Mouse (Mus musculus): ENCODE data around the gene Ifnk. TPM values are rescaled to one million over a fixed set of nuclear protein-coding genes. Genes with fewer than 3 reads are reported as not detected.

The Ifnk gene
- polyA plus RNA-seq, 1 experiment: not detected

DNA sequence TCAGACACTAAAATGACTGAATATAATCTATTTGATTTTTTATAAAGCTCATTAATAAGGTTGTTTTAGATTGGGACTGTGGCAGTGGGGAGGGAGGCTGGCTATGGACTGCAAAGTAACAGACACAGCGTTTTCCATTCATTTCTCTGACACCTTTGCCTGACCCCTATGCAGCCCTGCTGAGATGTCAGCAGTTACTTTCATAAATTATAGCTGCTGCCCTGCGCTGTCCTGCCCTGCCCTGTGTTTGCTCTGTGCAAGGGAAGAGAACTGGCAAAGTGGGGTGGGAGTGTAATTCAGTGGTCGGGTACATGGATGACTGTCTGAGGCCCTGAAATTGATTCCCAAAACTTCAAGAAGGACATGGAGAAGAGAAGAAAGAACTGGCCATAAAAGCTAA is 2.2 kb downstream of the Ifnk start:
- no peak for TF ChIP-seq POLR2A (IDR thresholded peaks at IDR 0.05; ENCODE audit: low read depth, low read length)
- no peak for TF ChIP-seq CTCF (IDR thresholded peaks at IDR 0.05; ENCODE audit: extremely low read depth, insufficient read length, insufficient replicate concordance, low read depth, low read length)
- H3K27me3 ChIP-seq (ENCODE audit: control insufficient read depth, insufficient read depth, low read length): no peaks in the 10 kb centered on the region
- no peaks in the 10 kb centered on the region for H3K36me3 ChIP-seq (ENCODE audit: control insufficient read depth, insufficient read depth, low read length)
- H3K4me3 ChIP-seq (ENCODE audit: low read depth, low read length): no peak overlapping the region
- H3K4me1 ChIP-seq (ENCODE audit: control insufficient read depth, insufficient read depth, insufficient read length, low read length): no peaks in the 10 kb centered on the region
- no peak overlapping the region for H3K27ac ChIP-seq (ENCODE audit: insufficient read depth, low read depth, low read length)
- 45% methylated on average over 3 of the region's 3 CpGs for WGBS

DNA sequence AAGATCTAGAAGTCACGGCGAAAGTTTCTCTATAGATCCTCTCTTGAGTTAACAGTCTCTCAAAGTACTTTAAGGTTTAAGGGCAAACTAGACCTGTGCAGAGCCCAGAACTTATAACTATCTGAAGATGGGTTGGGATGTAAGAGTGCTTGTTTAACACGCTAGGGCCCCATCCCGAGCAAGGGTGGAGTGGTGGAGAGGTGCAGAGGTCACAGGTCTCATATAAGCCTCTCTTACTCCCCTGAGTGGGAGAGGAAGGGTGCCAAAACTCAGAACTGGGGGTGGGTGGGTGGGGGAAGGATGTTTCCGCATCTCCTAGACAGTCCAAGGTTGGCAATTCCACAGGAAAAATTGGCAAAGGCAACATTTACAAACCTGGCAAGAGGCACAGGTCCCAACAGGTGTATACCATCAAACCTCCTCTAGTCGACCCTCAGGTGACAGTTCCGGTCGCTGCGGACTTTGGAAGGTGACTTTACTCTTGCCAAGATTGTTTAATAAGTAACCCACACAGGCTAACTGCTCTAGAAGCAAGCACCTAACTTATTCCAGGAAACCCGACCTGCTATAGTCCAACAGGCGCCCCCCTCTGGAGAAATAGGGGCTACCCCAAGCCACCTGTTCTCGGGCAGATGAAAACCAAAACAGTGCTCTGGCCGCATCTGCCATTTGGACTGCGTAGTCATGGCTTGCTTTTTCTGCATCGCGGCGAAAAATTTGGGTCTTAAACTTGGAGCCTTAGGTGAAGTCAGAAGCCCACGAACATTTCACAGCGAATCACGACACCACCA is 3.5 kb downstream of the Ifnk start:
- peak; percentile 62; the same call in 1 of the 2 replicates for TF ChIP-seq CTCF (IDR thresholded peaks at IDR 0.05; ENCODE audit: extremely low read depth, insufficient read length, insufficient replicate concordance, low read depth, low read length)
- TF ChIP-seq POLR2A (IDR thresholded peaks at IDR 0.05; ENCODE audit: low read depth, low read length): no peak

DNA sequence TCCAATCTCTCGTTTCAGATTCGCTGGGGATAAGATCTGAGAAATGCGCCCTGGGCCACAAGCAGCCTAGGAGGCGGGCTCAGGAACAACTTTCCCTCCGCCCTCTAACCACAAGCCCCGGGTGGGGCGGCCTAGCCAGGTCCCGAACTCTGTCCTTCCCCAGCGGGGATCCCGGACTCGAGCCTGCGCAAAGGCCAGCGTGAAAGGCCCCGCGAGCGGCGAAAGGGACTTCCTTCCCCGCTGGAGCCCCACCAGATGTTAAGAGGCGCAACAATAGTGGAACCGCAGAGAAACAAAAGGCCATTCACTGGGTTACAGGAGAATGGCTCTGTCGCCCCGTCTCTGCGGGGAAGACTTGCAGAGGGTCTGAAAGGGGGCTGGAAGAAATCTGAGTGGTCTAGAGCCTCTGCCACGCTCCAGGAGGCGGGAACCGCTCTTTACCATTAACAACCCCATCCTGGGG is 4.3 kb downstream of the Ifnk start:
- TF ChIP-seq CTCF (IDR thresholded peaks at IDR 0.05; ENCODE audit: extremely low read depth, insufficient read length, insufficient replicate concordance, low read depth, low read length) (no peak), POLR2A (IDR thresholded peaks at IDR 0.05; ENCODE audit: low read depth, low read length) (peak; percentile 72; the same call in 1 of the 2 replicates)
- Histone ChIP-seq H3K27me3 (ENCODE audit: control insufficient read depth, insufficient read depth, low read length) (no peaks in the 10 kb centered on the region), H3K36me3 (ENCODE audit: control insufficient read depth, insufficient read depth, low read length) (no peaks in the 10 kb centered on the region), H3K4me1 (ENCODE audit: control insufficient read depth, insufficient read depth, insufficient read length, low read length) (peaks cover 2% of the 10 kb centered on the region; the same call in 1 of the 2 replicates), H3K27ac (ENCODE audit: insufficient read depth, low read depth, low read length) (peak overlapping the region; percentile 90), H3K4me3 (ENCODE audit: low read depth, low read length) (peak overlapping the region; percentile 95)
- WGBS: under 1% methylated on average over 26 of the region's 26 CpGs

More for the DNA sequence above, 3.5 kb downstream of the Ifnk start:
- Histone ChIP-seq H3K36me3 (ENCODE audit: control insufficient read depth, insufficient read depth, low read length) (no peaks in the 10 kb centered on the region), H3K27ac (ENCODE audit: insufficient read depth, low read depth, low read length) (peak overlapping the region; percentile 90), H3K4me1 (ENCODE audit: control insufficient read depth, insufficient read depth, insufficient read length, low read length) (peaks cover 2% of the 10 kb centered on the region; the same call in 1 of the 2 replicates), H3K4me3 (ENCODE audit: low read depth, low read length) (peak overlapping the region; percentile 95), H3K27me3 (ENCODE audit: control insufficient read depth, insufficient read depth, low read length) (no peaks in the 10 kb centered on the region)
- WGBS: 10% methylated on average over 20 of the region's 20 CpGs

DNA sequence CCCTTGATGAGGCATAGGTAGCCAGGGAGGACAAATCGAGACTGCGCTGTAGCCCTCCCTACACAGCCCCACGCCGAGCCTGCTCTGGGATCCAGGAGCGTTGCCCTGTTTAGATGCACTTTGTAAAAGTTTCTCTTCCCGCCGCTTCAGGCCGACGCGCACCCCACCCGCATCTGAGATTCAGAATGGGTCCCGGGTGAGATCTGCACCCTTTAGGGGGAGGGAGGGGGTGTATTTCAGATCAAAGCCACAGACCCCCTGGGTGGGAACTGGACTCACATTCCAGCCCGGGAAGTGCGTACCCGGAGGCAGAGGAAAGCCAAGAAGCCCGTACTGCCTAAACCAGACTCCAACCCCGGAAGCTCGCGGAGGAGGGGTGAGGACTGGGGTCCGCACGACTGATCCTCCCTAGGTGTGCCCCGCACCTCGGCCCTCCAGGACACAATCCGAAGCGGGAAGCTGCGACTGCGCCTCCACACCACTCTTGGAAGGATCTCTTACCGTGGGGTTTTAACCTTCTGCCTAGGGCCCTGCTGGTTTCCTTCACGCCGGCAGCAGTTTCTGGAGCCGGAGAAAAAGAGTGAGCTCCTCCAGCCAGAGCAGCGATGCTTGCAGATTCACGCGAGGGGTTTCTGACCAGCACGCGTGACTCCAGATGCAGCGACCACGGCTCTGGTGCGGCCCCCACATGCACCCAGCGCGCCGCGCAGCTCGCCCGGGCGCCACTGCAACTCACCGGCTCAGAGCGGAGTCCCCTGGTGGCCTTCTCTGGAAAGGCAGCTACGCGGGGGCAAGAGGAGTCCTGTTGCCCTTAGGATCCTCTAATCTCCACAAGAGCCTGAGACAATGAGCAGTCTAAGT is 5.1 kb downstream of the Ifnk start, which contains the start of gene Mob3b:
Gene Mob3b (minus strand): TSS at position 734 of the 861 bp plus-strand sequence.
- peaks cover 2% of the 10 kb centered on the region; the same call in 1 of the 2 replicates for H3K4me1 ChIP-seq (ENCODE audit: control insufficient read depth, insufficient read depth, insufficient read length, low read length)
- H3K36me3 ChIP-seq (ENCODE audit: control insufficient read depth, insufficient read depth, low read length): no peaks in the 10 kb centered on the region
- H3K27me3 ChIP-seq (ENCODE audit: control insufficient read depth, insufficient read depth, low read length): no peaks in the 10 kb centered on the region
- WGBS: under 1% methylated on average over 50 of the region's 50 CpGs
- peak; percentile 9; the same call in 1 of the 2 replicates for TF ChIP-seq POLR2A (IDR thresholded peaks at IDR 0.05; ENCODE audit: low read depth, low read length)
- TF ChIP-seq CTCF (IDR thresholded peaks at IDR 0.05; ENCODE audit: extremely low read depth, insufficient read length, insufficient replicate concordance, low read depth, low read length): peak; percentile 82
- H3K27ac ChIP-seq (ENCODE audit: insufficient read depth, low read depth, low read length): peak within 1 kb of the TSS; percentile 90
- peak within 1 kb of the TSS; percentile 95 for H3K4me3 ChIP-seq (ENCODE audit: low read depth, low read length)

- 65% methylated on average over 11 of the region's 11 CpGs for WGBS
- TF ChIP-seq CTCF (IDR thresholded peaks at IDR 0.05; ENCODE audit: extremely low read depth, insufficient read length, insufficient replicate concordance, low read depth, low read length) (no peak), POLR2A (IDR thresholded peaks at IDR 0.05; ENCODE audit: low read depth, low read length) (no peak)
- H3K27me3 ChIP-seq (ENCODE audit: control insufficient read depth, insufficient read depth, low read length): no peaks in the 10 kb centered on the region
- no peak overlapping the region for H3K4me3 ChIP-seq (ENCODE audit: low read depth, low read length)
- H3K36me3 ChIP-seq (ENCODE audit: control insufficient read depth, insufficient read depth, low read length): no peaks in the 10 kb centered on the region
- peaks cover 2% of the 10 kb centered on the region; the same call in 1 of the 2 replicates for H3K4me1 ChIP-seq (ENCODE audit: control insufficient read depth, insufficient read depth, insufficient read length, low read length)
- no peak overlapping the region for H3K27ac ChIP-seq (ENCODE audit: insufficient read depth, low read depth, low read length)
Observed at GRCm38 (mm10) chr4:35157815-35158214, 6.0 kb downstream of the Ifnk start.

DNA sequence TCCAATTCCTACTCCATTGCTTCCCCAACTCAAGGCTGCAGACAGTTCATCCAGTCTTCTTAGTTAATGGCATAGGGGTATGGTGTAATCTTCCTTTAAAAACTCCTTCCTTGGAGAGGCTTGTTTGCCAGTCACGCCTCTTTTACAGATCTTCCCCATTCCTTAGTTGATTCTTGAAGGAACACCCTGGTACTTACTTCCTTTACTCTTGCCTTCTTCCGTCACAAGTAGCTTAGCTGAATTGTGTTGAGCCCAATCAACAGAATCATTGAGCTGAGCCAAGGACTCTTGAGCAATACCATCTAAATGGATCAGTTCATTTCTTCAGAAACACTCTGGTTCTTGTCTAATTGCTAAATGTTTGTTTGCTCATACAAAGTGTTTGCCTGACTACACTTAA is 13.4 kb downstream of the Ifnk start:
- no peak for TF ChIP-seq POLR2A (IDR thresholded peaks at IDR 0.05; ENCODE audit: low read depth, low read length)
- no peak for TF ChIP-seq CTCF (IDR thresholded peaks at IDR 0.05; ENCODE audit: extremely low read depth, insufficient read length, insufficient replicate concordance, low read depth, low read length)
- H3K27me3 ChIP-seq (ENCODE audit: control insufficient read depth, insufficient read depth, low read length): no peaks in the 10 kb centered on the region
- H3K4me1 ChIP-seq (ENCODE audit: control insufficient read depth, insufficient read depth, insufficient read length, low read length): peaks cover 3% of the 10 kb centered on the region; the same call in 1 of the 2 replicates
- no peaks in the 10 kb centered on the region for H3K36me3 ChIP-seq (ENCODE audit: control insufficient read depth, insufficient read depth, low read length)
- H3K27ac ChIP-seq (ENCODE audit: insufficient read depth, low read depth, low read length): no peak overlapping the region
- WGBS: 26% methylated on average over 2 of the region's 2 CpGs
- no peak overlapping the region for H3K4me3 ChIP-seq (ENCODE audit: low read depth, low read length)

Measured in small intestine, adult 2 months (tissue).